Mouse (Mus musculus): Measurements from ENCODE around the gene Flt3l. TPM values are rescaled to one million over a fixed set of nuclear protein-coding genes. Genes with fewer than 3 reads are reported as not detected.

The Flt3l gene
- polyA plus RNA-seq, 1 experiment: 7.2 TPM

- TF ChIP-seq POLR2A (IDR thresholded peaks at IDR 0.05; ENCODE audit: insufficient read length, low read depth): no peak
- TF ChIP-seq USF1 (IDR thresholded peaks at IDR 0.05; ENCODE audit: low read depth): no peak
- peak in 2 of 3 experiments; percentile 46 to 75 for TF ChIP-seq MYOD1 (IDR thresholded peaks at IDR 0.05; ENCODE audit: control insufficient read depth in 1 of 3, insufficient read length in 2 of 3, low read depth in 2 of 3)
- TF ChIP-seq E2F4 (IDR thresholded peaks at IDR 0.05; ENCODE audit: insufficient read depth): no peak
- TF ChIP-seq MYOG (IDR thresholded peaks at IDR 0.05; ENCODE audit: control insufficient read depth in 1 of 3, insufficient read depth in 1 of 3, insufficient read length in 2 of 3, low read depth in 2 of 3): peak in 2 of 3 experiments; percentile 62 to 68
- TF ChIP-seq POLR2AphosphoS2 (IDR thresholded peaks at IDR 0.05; ENCODE audit: insufficient read length, low read depth): no peak
- no peak for TF ChIP-seq TCF3 (IDR thresholded peaks at IDR 0.05; ENCODE audit: insufficient read length, low read depth)
- TF ChIP-seq REST (IDR thresholded peaks at IDR 0.05; ENCODE audit: insufficient read depth, insufficient read length): no peak
- TF ChIP-seq CEBPB (IDR thresholded peaks at IDR 0.05; ENCODE audit: insufficient read depth, poor library complexity, severe bottlenecking): no peak
- no peak for TF ChIP-seq SRF (IDR thresholded peaks at IDR 0.05; ENCODE audit: control insufficient read depth, insufficient read length, low read depth)
- TF ChIP-seq MAX (IDR thresholded peaks at IDR 0.05; ENCODE audit: low read depth): no peak
- Histone ChIP-seq H3K27me3 (ENCODE audit: control insufficient read depth, insufficient read depth, insufficient read length) (peaks cover 33% of the 10 kb centered on the region), H3K4me3 (no peak overlapping the region), H3K79me2 (ENCODE audit: control insufficient read depth, insufficient read depth) (no peaks in the 10 kb centered on the region), H3K36me3 (ENCODE audit: control insufficient read depth, insufficient read depth) (no peaks in the 10 kb centered on the region), H3K4me2 (ENCODE audit: low read depth) (peak overlapping the region; percentile 70), H3ac (ENCODE audit: control insufficient read depth, insufficient read length) (no peak overlapping the region)
Measured at GRCm38 (mm10) chr7:45161612-45162473, 25.6 kb upstream of the Flt3l start.

- no peak overlapping the region for H3ac ChIP-seq (ENCODE audit: control insufficient read depth, insufficient read length)
- no peaks in the 10 kb centered on the region for H3K79me2 ChIP-seq (ENCODE audit: control insufficient read depth, insufficient read depth)
- TF ChIP-seq POLR2A (IDR thresholded peaks at IDR 0.05; ENCODE audit: insufficient read length, low read depth): no peak
- TF ChIP-seq CEBPB (IDR thresholded peaks at IDR 0.05; ENCODE audit: insufficient read depth, poor library complexity, severe bottlenecking): no peak
- no peak for TF ChIP-seq TCF3 (IDR thresholded peaks at IDR 0.05; ENCODE audit: insufficient read length, low read depth)
- no peak for TF ChIP-seq SRF (IDR thresholded peaks at IDR 0.05; ENCODE audit: control insufficient read depth, insufficient read length, low read depth)
- TF ChIP-seq E2F4 (IDR thresholded peaks at IDR 0.05; ENCODE audit: insufficient read depth): no peak
- TF ChIP-seq USF1 (IDR thresholded peaks at IDR 0.05; ENCODE audit: low read depth): no peak
- no peak for TF ChIP-seq MAX (IDR thresholded peaks at IDR 0.05; ENCODE audit: low read depth)
- H3K4me3 ChIP-seq: no peak overlapping the region
- no peak overlapping the region for H3K4me2 ChIP-seq (ENCODE audit: low read depth)
- no peaks in the 10 kb centered on the region for H3K36me3 ChIP-seq (ENCODE audit: control insufficient read depth, insufficient read depth)
- H3K27me3 ChIP-seq (ENCODE audit: control insufficient read depth, insufficient read depth, insufficient read length): peaks cover 25% of the 10 kb centered on the region
Measured at GRCm38 (mm10) chr7:45160866-45161265, 24.6 kb upstream of the Flt3l start.

- Histone ChIP-seq H3K36me3 (ENCODE audit: control insufficient read depth, insufficient read depth) (no peaks in the 10 kb centered on the region), H3K4me2 (ENCODE audit: low read depth) (no peak overlapping the region), H3K27me3 (ENCODE audit: control insufficient read depth, insufficient read depth, insufficient read length) (peaks cover 20% of the 10 kb centered on the region), H3K4me3 (no peak overlapping the region), H3K79me2 (ENCODE audit: control insufficient read depth, insufficient read depth) (no peaks in the 10 kb centered on the region), H3ac (ENCODE audit: control insufficient read depth, insufficient read length) (no peak overlapping the region)
- TF ChIP-seq REST (IDR thresholded peaks at IDR 0.05; ENCODE audit: insufficient read depth, insufficient read length): no peak
- no peak for TF ChIP-seq MAX (IDR thresholded peaks at IDR 0.05; ENCODE audit: low read depth)
- no peak for TF ChIP-seq MYOD1 (IDR thresholded peaks at IDR 0.05; ENCODE audit: control insufficient read depth in 1 of 3, insufficient read length in 2 of 3, low read depth in 2 of 3)
- TF ChIP-seq E2F4 (IDR thresholded peaks at IDR 0.05; ENCODE audit: insufficient read depth): no peak
- no peak for TF ChIP-seq TCF3 (IDR thresholded peaks at IDR 0.05; ENCODE audit: insufficient read length, low read depth)
- no peak for TF ChIP-seq MYOG (IDR thresholded peaks at IDR 0.05; ENCODE audit: control insufficient read depth in 1 of 3, insufficient read depth in 1 of 3, insufficient read length in 2 of 3, low read depth in 2 of 3)
- TF ChIP-seq SRF (IDR thresholded peaks at IDR 0.05; ENCODE audit: control insufficient read depth, insufficient read length, low read depth): no peak
- TF ChIP-seq TCF12 (IDR thresholded peaks at IDR 0.05; ENCODE audit: insufficient read depth, poor library complexity, severe bottlenecking): no peak
- TF ChIP-seq POLR2A (IDR thresholded peaks at IDR 0.05; ENCODE audit: insufficient read length, low read depth): no peak
- no peak for TF ChIP-seq POLR2AphosphoS2 (IDR thresholded peaks at IDR 0.05; ENCODE audit: insufficient read length, low read depth)
- TF ChIP-seq CEBPB (IDR thresholded peaks at IDR 0.05; ENCODE audit: insufficient read depth, poor library complexity, severe bottlenecking): no peak
- no peak for TF ChIP-seq USF1 (IDR thresholded peaks at IDR 0.05; ENCODE audit: low read depth)
Measured at GRCm38 (mm10) chr7:45160316-45160800, 24.1 kb upstream of the Flt3l start.

GRCm38 (mm10) chr7:45158991-45159390 is 22.8 kb upstream of the Flt3l start:
- no peak overlapping the region for H3K4me3 ChIP-seq
- TF ChIP-seq MYOD1 (IDR thresholded peaks at IDR 0.05; ENCODE audit: control insufficient read depth in 1 of 3, insufficient read length in 2 of 3, low read depth in 2 of 3): no peak
- TF ChIP-seq E2F4 (IDR thresholded peaks at IDR 0.05; ENCODE audit: insufficient read depth): no peak
- TF ChIP-seq CEBPB (IDR thresholded peaks at IDR 0.05; ENCODE audit: insufficient read depth, poor library complexity, severe bottlenecking): no peak
- TF ChIP-seq MYOG (IDR thresholded peaks at IDR 0.05; ENCODE audit: control insufficient read depth in 1 of 3, insufficient read depth in 1 of 3, insufficient read length in 2 of 3, low read depth in 2 of 3): no peak
- TF ChIP-seq POLR2AphosphoS2 (IDR thresholded peaks at IDR 0.05; ENCODE audit: insufficient read length, low read depth): no peak
- no peak for TF ChIP-seq USF1 (IDR thresholded peaks at IDR 0.05; ENCODE audit: low read depth)
- no peak for TF ChIP-seq SRF (IDR thresholded peaks at IDR 0.05; ENCODE audit: control insufficient read depth, insufficient read length, low read depth)
- no peak for TF ChIP-seq MAX (IDR thresholded peaks at IDR 0.05; ENCODE audit: low read depth)
- no peak for TF ChIP-seq POLR2A (IDR thresholded peaks at IDR 0.05; ENCODE audit: insufficient read length, low read depth)
- no peaks in the 10 kb centered on the region for H3K79me2 ChIP-seq (ENCODE audit: control insufficient read depth, insufficient read depth)
- H3K36me3 ChIP-seq (ENCODE audit: control insufficient read depth, insufficient read depth): no peaks in the 10 kb centered on the region
- H3K27me3 ChIP-seq (ENCODE audit: control insufficient read depth, insufficient read depth, insufficient read length): peaks cover 6% of the 10 kb centered on the region
- no peak overlapping the region for H3K4me2 ChIP-seq (ENCODE audit: low read depth)
- no peak overlapping the region for H3ac ChIP-seq (ENCODE audit: control insufficient read depth, insufficient read length)

All from myocyte (in vitro differentiated cells).